Mouse (Mus musculus) MN1 (cell line): ENCODE results near the gene Phlpp2.

Experiments used
- DNase-seq: peaks from one replicate; pipeline ENCODE4 v3.0.0-alpha.2; 2016; ENCODE audit warnings: low spot score

Gene Phlpp2

DNA sequence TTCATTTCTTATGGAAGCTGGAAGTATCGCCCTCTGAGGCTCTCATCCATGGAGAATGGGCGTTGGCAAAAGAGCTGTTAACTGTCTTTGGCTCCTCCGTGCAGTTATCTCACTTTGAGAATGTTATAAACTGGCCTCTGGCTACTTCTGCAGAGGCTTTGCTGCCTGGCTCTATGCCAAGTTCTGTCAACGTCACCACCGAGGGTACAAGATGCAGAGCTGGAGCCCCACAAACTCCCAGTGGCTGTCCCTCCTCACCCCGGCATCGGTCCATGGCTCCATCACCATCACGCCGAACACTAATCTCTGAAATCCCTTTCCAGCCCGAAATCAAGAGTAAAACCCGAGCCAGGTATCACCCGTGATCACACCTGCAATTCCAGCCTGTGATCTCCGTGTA is 95.1 kb downstream of the Phlpp2 start:
- DNase-seq, result no peak

DNA sequence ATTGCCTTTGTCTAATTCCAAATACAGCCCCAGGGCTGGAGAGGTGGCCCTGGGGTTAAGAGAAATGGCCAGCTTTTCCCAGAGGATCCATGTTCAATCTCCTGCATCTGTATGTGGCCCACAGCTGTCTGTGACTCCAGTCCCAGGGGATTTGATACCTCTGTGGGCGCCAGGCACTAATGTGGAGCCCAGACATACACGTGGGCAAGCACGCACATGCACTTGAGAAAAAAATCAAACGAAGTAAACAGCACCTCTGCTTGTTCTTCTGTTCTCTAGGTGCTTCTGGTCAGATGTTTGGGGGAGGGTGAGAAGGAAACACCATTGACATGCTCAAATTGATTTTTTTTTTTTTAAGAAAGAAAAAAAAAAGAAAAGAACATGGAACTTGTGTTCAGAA is 95.8 kb downstream of the Phlpp2 start:
- DNase-seq, result no peak

DNA sequence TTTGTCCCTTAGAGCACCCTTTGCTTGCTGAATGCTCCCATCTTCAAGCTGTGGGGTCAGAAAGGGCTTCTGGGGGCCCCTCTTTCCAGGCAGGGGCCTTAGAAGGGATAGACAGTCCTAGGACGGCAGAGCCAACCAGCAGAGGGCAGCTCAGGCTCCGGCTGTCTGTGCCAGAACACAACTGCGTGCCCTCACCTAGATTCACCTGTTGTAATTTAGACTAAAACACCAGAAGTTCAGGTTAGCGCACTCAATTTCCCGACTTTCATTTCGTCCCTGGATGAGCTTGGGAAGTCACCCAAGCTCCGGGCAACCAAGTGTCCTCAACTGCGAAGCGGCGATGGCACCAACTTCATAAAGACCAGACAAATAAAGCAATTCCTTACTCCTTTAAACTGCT is 100.5 kb downstream of the Phlpp2 start:
- no peak for DNase-seq

DNA sequence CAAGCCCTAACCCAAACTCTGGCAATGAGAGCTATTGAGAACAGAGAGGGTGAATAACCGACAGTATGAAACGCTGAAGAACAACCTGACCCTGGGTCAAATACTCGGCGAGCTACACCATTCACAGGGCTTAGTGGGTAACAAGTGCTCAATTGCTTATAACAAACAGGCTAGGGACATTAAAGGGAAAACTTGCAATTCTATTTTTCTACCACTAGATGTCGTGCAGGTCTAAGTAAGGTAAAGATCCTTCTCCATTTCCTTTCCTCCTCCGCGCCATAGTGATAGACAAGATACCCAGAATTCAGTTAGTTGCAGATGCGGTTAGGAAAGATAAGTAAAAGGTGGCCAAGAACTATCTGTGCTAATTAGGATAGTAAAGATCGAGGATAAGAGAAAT is 102.0 kb downstream of the Phlpp2 start:
- peak; percentile 79 for DNase-seq

DNA sequence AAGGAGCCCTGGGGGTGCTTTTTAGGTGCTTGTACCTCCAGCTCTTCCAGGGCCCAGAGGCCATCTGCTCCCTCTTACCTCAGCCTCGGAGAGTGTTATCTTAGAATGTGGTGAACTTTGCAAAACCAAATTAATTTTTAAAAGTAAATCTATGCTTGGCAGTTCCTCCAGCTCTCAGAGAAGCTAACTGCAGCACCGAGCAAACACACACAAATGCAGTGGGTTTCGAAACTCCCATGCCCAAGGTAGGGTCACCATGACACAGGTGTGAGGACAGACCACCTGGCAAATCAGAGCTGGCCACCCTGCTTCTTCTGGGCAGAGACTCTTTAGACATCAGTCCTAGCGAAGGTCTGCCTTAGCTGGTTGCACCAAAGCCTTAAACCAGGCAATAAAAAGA is 104.6 kb downstream of the Phlpp2 start:
- DNase-seq, result no peak

DNA sequence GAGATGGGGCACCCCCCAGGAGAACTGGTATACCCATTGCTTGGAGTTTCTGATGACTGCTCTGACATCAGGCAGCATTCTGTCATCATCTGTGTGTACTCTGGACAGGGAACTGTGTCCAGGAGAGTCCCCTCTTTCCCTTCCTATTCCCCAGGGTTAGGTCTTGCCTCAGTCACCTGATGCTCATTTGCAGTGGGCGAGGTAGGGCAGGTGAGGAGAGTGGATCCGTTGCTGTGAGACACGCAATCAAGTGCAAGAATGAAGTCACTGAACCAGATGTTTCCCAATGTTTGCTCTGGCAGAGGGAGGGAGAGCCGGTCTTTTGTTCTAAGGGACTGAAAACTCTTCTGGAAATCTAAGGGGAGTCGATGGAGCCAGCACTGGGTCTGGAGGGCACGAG is 111.0 kb downstream of the Phlpp2 start:
- DNase-seq, result no peak

DNA sequence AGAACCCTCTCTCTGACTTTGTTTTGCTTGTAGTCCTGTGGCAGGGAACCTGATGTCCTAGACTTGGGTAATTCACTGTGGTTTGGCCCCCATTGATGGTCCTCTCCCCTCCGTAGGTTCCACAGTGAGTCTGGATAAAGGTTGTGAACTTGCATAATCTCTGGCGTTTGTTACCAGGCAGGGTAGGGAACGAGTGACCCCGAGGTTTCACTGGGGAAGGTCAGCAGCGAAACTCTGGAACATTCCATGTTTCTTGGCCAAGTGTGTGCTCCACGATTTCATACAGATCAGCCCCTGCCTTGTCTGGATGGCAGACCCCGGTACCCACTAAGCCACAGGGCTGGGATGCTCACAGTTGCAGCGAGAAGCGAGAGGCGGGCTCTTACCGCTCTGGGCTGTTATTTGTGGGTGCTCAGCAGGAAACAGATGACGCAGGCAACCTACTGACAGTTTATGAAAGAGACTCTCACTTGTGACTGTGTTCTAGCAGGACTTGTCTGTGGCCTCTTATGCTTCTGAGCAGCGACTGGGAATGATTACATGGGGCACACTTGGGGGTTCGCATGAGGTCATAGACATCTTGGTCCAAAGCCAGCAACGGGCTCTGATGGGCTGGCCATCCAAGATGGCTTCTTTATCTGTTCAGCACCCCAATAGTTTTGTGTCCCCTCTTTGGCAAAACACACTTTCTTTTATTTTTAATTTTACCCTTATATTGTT is 114.2 kb downstream of the Phlpp2 start:
- no peak for DNase-seq

DNA sequence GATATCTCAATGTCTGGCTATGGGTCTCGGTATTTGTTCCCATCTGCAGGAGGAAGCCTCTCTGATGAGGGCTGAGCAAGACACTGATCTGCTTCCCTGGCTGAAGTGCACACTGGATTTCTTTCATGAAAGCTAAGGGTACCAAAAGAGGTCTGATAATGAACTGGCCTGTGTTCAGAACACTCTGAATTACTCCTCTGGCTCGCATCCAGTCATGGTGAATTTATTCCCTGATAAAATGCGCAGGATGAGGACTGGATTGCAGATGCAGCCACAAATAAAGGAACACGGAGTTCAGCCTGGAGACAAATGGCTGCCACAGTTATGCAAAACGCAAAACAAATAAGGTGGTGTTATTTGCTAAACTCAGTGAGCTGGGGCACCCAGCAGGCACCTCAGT is 115.6 kb downstream of the Phlpp2 start:
- DNase-seq, result no peak

DNA sequence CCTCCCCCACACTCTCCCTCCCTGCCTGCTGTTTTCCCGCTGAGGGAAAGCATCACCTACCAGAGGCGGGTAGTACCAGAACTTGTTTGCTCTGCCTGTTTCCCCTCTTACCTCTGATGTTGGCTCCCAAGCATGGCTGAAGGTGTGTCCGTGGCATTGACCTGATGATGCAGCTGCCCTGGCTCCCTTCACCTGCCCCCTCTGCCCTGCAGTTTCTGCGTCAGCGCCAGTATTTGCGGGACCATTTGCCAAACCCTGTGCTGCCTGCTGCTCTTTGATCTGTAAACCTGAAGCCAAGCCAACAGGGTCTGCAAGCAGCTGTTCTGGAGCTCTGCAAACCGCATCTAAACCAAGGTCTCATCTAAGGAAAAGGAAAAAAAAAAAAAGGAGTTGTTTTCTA is 118.0 kb downstream of the Phlpp2 start:
- no peak for DNase-seq

DNA sequence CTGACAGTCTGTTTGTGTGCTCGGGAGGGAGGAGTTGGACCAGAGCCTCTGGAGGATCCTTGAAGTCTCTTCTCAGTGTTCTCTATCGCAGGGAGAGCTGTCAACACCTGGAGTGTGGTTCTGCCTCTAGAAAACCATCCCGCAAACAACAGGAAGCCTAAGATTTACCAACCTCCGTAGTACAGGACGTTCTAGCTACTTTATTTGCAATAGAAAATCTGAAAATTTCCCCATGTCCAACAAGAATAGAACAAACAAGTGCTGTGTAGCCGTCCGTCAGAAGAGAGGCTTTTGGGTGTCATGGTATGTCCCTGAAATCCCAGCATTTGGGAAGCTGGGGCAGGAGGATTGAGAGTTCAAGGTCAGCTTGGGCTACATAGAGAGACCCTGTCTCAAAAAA is 119.4 kb downstream of the Phlpp2 start:
- DNase-seq, result no peak

DNA sequence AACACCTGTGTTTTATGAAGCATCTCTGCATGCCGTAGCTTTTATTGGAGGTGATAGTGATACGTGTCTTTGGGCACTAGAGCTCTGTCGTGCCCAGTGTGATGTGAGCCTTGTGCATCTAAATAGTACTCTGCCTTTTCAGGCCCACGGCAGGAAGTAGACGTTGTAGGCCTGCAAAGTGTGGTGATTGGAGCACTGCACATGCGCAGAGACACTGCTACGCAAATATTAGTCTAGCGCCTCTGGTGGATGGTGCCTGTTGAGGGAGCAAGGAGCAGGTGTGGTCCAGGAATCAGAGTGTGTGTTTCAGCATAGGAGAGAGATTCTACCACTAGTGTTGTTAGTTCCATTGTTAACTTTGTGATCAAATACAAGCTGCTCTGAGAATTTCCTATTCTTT is 120.8 kb downstream of the Phlpp2 start:
- no peak for DNase-seq

DNA sequence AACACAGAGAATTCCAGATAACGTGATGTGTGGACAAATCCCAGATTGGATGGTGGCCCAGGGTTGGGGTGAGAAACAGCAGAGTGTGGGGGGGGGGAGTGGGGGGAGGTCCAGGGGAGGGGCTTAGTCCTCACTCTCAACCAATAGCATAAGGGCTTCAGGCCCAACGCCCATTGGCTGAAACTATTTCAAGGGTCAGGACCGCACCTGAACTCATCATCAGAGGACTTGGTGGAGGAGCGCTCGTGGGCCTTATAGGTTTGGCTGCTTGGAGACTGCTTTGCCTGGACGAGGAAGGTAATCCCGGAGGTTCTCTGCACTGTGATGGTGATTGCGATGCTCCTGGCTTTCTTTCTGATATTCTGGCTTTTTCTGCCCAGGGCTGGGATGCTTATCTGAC is 121.9 kb downstream of the Phlpp2 start, which contains the start of gene Tat:
Gene Tat, plus strand, starts transcription at position 214 of the 400 bp plus-strand sequence.
- DNase-seq, result no peak

DNA sequence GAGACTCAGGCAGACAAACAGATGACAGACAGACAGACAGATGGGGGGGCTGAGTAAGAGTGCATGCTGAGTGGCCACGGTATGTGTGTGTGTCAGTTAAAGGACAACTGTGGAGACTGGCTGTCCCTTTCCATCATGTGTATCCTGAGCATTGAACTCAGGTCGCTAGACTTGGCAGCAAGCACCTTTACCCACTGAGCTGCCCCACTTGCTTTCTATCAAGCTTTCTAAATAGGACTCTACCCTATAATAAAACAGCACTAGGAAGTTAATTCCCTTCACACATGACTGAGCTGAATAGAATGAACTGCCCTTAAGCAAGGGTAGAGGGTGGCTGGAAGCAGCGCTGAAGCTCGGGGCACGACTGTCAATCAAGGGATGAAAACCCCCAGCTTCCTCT is 123.8 kb downstream of the Phlpp2 start:
- DNase-seq, result no peak

DNA sequence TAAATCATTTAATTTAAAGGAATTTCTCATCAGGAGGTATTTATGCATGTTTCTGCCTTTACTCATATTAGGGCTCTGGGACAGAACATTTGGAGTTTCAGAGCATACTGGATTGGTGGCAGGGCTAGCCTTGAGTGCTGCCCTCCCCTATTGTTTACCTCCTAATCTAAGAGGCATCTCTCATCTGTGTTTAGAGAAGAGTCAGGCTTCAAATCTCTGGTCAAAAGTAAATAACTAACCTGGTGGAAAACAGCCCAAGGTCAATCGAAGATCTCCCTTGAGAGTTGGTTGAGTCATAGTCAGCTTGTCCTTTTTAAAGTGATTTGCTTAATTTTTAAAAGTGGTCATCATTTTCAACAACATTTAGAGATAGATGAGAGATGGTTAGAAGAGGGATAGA is 124.6 kb downstream of the Phlpp2 start:
- no peak for DNase-seq
